Mouse (Mus musculus): ENCODE measurements at regions not wholly inside any gene's neighbourhood (a gene's known extent, or its start where the extent isn't known, plus 50 kb on each side); places are given as distances from the start of the nearest gene placed in this dataset.
"Not testable (repeated sequence)": the region's sequence is repeated elsewhere in the genome, so short reads cannot be mapped to it uniquely, and the experiment has no call there.

DNA sequence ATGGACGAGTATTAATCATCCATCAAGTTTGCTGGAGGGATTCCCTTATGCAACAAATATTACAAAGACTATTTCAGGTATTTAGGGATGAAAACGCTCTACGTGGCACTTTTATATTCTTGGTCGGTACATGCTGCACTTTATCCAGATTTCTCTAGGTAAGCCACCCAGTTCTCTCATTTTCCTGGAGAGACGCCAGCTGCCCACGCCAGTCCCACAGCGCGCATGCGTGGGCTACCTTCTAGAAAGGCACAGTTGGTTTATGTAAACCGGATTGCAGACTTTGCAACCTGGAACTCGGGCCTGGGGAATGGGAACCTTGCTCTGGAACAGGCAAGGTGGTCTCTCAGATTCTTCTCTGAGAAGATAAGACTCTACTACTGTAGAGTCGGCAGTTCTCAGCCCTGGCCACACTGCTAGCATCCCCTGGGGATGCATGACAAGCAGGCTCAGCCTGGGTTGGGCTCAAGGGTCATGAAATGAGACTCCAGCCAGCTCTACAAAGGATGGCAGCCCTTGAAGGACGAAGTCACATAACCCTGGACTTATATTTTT is 265.0 kb downstream of the Etnk1 start:
- DNase-seq (ENCODE audit: low spot score in 2 of 2), result no peak

DNA sequence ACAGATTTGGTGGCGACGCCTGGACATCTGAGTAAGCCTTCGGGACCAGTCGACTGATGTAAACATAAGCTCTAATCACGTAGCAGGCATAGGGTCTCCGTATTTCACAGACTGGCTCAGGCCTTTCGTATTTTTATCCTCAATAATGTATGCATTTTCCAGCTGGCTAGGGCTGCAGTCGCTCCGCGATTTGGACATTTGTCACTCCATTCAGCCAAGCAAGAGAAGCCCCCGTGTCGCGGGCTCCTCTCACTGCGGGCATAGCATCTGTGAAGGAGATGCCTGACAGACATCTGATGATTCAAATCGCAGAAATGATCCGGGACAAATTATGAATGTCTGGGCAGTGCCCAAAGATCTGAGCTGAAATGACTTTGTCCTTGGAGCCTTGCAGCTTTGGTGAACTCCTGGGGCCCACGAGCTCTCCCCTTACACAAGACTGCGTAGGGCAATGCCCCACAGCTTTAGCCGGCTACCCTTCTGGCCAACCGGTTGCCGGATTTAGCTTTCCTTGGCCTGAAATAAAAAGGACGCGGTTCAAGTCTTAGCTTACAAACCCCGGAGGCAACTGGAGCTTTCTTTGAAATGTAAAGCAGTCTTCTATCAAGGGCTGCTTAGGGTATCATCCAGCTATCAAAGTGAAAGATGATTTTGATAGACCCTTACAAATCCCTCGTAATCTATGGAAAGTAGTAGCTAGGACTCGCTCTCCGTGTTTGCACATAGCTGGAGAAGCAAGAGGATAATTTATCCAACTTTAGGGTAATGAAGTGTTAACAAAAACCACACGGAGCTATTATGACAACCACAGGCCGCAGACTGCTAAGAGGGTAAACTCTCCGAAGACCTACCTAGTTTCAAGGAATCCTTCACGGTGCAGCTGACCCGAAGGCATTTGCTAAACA is 270.6 kb downstream of the Etnk1 start:
- no peak for DNase-seq (ENCODE audit: low spot score in 2 of 2)

DNA sequence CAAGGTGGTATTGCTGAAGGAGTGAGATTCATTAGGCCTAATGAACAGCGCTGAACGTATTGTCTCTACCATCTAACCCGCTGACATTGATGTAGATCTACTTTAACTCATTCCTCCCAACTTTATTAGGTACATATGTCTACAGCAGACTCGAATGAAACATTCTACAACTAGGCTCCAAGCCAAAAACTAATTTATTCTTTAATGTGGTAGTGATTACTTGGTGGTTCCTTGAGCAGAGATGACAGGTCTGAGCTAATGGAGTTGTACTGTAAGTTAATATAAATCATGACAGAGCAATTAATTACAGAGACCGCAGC is 271.2 kb downstream of the Etnk1 start:
- DNase-seq (ENCODE audit: low spot score in 2 of 2), result no peak

GRCm38 (mm10) chr6:143439484-143439883 is 272.5 kb downstream of the Etnk1 start:
- no peak for DNase-seq (ENCODE audit: low spot score in 2 of 2)

- DNase-seq (ENCODE audit: low spot score in 2 of 2), result no peak
Measured at GRCm38 (mm10) chr6:143440237-143440950, 273.4 kb downstream of the Etnk1 start.

GRCm38 (mm10) chr6:143442361-143442760 is 275.3 kb downstream of the Etnk1 start:
- DNase-seq (ENCODE audit: low spot score in 2 of 2), result no peak

DNA sequence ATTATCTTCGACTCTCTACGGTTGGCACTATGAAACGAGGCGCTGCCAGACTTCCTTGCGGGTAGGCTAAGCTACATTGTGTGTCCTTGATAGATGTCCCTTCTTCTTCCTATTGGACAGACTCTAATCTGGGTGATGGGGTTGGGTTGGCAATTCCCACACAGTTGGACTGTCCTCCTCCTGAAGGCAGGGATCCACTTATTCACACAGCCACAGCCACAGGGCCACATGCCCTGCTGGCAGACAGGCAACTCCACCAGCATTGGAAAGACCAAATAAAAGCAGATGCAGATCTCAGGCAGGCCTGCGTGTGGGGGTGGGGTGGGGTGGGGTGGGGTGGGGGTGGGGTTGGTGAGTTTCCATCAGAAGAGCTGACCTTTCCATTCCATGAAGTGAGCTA is 276.4 kb downstream of the Etnk1 start:
- no peak for DNase-seq (ENCODE audit: low spot score in 2 of 2)

DNA sequence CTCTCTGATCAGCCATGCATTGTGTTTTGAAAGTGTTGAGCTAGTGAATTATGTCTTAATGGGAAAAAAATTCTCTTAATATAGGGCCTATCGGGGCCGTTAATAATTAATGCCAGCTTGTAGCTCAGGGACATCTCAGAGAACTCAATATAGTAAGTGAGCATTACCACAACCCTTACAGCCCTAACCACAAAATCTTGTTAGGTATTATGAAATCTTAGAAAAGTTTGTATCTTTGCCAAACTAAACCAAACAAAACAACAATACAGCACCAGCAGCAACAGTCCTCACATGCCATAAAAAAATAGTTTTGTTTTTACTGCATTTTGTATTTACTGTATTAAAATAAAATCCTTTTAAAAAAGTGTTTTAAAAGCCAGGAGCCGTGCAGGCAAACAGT is 277.8 kb downstream of the Etnk1 start:
- no peak for DNase-seq (ENCODE audit: low spot score in 2 of 2)

GRCm38 (mm10) chr6:143445834-143446552 is 279.0 kb downstream of the Etnk1 start:
- DNase-seq (ENCODE audit: low spot score in 2 of 2), result no peak

- no peak for DNase-seq (ENCODE audit: low spot score in 2 of 2)
Measured at GRCm38 (mm10) chr6:143447060-143447459, 280.0 kb downstream of the Etnk1 start.

- DNase-seq (ENCODE audit: low spot score in 2 of 2), result no peak
Measured at GRCm38 (mm10) chr6:143449071-143449470, 282.1 kb downstream of the Etnk1 start.

- no peak for DNase-seq (ENCODE audit: low spot score in 2 of 2)
Measured at GRCm38 (mm10) chr6:143451869-143452268, 284.8 kb downstream of the Etnk1 start.

- no peak for DNase-seq (ENCODE audit: low spot score in 2 of 2)
Measured at GRCm38 (mm10) chr6:143454695-143455218, 287.7 kb downstream of the Etnk1 start.

DNA sequence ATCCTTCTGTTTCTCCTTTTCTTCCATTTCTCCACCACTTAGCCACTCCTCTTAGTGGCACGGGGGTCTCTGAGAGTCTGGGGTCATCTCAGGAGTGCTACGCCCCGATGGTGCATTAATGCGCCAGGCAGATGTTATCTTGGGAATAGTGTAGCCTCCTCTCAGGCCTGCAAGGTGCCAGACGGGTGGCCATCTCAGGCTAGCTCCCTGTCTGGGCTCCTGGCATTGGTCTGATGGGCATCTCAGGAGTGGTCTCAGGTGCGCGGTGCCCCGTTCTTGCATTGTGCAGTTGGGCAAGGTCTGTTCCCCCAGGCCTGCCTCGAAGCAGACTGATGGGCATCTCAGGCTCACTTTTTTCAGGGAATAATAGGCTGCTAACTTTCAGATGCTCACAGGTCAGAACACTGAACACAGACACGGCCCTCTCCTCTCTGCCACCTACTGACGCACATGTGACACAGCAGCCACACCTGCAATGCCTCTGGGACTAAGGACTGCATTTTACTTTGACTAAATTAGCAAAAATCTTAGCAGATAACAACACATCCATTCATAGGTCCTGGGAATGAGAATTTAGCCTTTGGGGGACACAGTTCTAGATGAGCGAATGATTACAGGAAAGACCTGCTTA is 298.0 kb downstream of the Etnk1 start:
- no peak for DNase-seq (ENCODE audit: low spot score in 2 of 2)

DNA sequence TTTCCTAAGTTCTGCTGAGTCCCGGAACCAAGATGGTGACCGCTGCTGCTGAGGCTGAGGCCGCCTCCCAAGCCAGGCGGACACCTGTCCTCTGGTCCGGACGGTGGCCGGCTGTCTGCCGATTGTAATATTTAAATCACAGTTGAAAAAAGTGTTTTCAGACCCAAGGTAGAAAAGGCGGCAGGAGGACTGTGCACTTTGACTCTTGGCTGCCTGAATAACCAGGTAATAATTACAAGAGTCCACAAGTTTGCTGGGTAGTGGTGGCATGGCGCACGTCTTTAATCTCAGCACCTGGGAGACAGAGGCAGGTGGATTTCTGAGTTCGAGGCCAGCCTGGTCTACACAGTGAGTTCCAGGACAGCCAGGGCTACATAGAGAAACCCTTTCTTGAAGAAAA is 305.7 kb downstream of the Etnk1 start:
- not testable (repeated sequence) for DNase-seq (ENCODE audit: low spot score in 2 of 2)

DNA sequence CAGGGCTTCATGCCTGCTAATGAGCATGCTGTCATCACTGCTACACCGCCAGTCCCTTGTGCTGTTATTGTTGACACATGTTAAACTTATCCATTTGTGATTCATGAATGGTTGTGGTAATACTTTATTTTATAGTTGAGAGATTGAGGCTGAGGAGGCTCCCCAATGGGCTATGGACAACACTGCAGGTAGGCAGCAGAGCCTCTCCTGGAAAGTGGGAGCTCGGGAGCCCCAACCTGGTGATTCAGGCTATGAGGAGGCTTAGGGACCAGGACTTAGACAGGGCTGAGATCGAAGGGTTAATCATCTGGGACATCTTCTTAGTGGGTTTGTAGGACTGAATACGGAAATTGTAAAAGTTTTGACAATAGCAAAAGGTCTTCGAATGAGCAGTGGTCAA is 307.4 kb downstream of the Etnk1 start:
- DNase-seq (ENCODE audit: low spot score in 2 of 2), result no peak

- no peak for DNase-seq (ENCODE audit: low spot score in 2 of 2)
Measured at GRCm38 (mm10) chr6:143475296-143475695, 308.3 kb downstream of the Etnk1 start.

- no peak for DNase-seq (ENCODE audit: low spot score in 2 of 2)
Measured at GRCm38 (mm10) chr6:143477396-143477795, 310.4 kb downstream of the Etnk1 start.

DNA sequence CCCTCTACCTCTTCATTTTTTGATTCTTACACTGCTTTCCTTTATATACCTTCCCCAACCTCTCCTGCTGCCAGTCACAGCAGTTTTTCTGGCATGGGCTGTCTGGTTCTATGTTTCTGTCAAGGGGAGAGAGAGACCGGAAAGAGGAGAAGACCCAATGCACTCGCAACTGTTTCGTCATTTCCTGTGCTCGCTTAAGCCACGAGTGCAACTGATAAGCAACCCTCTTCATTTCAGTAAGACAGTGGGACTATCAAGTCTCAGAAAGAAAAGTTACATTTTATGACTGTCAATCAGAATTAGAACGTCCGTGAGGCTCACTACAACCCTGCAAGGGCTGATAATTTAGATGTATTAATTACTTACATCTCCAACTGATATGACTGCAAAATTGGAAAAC is 312.2 kb downstream of the Etnk1 start:
- no peak for DNase-seq (ENCODE audit: low spot score in 2 of 2)

DNA sequence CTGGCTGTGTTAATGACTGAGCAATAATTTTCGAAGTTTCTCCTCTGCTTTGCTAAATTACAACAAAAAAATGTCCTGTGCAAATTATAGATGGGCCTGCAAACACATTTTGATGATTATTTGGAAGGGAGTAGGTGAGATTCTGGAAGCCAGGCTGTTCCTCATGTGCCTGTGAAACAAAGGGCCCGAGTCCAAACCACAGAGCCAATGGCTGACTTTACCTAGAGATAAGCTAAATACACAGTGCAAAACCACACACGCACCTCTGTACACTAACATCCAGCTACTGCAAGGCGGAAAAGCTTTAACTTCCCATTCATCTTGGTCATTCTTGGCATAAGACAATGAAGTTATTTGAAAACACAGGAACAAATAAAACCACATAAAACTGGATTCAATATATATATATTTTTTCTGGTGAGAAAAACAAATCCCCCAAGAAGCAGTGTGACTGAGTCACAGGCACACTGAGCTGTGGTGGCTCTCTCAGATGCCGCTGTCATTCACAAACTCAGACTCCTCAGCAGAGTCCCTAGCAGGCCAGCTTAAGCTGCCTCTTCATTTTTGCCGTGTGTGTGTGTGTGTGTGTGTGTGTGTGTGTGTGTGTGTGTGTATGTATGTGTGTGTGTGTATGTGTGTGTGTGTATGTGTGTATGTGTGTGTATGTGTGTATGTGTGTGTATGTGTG is 312.8 kb downstream of the Etnk1 start:
- no peak for DNase-seq (ENCODE audit: low spot score in 2 of 2)

All from adrenal gland, adult 18-20 months (tissue).